Mouse (Mus musculus): ENCODE measurements at regions not wholly inside any gene's neighbourhood (a gene's known extent, or its start where the extent isn't known, plus 50 kb on each side); places are given as distances from the start of the nearest gene placed in this dataset.

DNA sequence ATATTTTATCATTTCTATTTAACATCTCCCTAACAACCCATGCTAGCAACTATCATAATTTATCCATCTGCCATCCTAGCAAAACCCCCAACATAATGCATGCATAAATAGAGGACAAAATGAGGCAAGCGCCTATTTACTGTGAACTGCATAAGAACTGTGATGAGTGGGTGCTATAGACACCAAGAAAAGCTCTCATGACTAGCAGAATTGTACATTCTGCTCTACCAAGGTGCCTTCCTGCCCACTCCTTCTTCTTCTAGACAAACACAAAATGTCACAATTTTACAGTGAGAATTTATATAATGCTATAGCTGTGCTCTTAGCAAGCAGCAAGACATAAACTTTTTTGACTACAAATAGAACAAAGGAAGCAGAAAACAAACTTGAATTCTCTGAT, 305.9 kb downstream of the Brinp1 start:
- no peak for DNase-seq (ENCODE audit: low read depth)
- TF ChIP-seq POLR2A (IDR thresholded peaks at IDR 0.05; ENCODE audit: borderline replicate concordance, extremely low read depth, insufficient read depth, insufficient read length, poor library complexity, severe bottlenecking) (no peak), CTCF (IDR thresholded peaks at IDR 0.05; ENCODE audit: borderline replicate concordance, extremely low read depth, insufficient read depth, insufficient read length) (no peak)

DNA sequence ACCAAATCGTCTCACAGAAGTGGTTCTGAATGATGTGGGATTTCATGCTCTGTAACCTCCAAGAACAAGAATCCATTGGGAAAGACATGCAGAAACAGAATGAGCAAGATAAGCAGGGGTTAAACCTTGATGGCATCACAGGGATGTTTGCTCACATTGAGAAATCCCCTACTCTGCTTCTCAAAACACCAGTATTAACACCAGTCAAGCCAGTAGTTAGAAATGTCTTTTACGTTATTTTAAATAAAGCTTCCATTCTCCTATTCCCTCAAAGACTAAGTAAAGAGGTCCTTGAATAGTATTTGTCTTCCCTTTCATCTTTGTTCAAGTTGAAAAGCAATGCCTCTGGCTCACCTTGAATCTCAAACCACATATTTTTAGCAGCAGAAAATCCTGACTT, 320.9 kb downstream of the Brinp1 start:
- DNase-seq (ENCODE audit: low read depth): no peak

GRCm38 (mm10) chr4:68624025-68624342, 330.2 kb downstream of the Brinp1 start:
- no peak for TF ChIP-seq POLR2A (IDR thresholded peaks at IDR 0.05; ENCODE audit: borderline replicate concordance, extremely low read depth, insufficient read depth, insufficient read length, poor library complexity, severe bottlenecking)
- TF ChIP-seq CTCF (IDR thresholded peaks at IDR 0.05; ENCODE audit: borderline replicate concordance, extremely low read depth, insufficient read depth, insufficient read length): no peak
- no peak for DNase-seq (ENCODE audit: low read depth)

More for the DNA sequence above, 320.9 kb downstream of the Brinp1 start:
- no peak for TF ChIP-seq POLR2A (IDR thresholded peaks at IDR 0.05; ENCODE audit: borderline replicate concordance, extremely low read depth, insufficient read depth, insufficient read length, poor library complexity, severe bottlenecking)
- no peak for TF ChIP-seq CTCF (IDR thresholded peaks at IDR 0.05; ENCODE audit: borderline replicate concordance, extremely low read depth, insufficient read depth, insufficient read length)

DNA sequence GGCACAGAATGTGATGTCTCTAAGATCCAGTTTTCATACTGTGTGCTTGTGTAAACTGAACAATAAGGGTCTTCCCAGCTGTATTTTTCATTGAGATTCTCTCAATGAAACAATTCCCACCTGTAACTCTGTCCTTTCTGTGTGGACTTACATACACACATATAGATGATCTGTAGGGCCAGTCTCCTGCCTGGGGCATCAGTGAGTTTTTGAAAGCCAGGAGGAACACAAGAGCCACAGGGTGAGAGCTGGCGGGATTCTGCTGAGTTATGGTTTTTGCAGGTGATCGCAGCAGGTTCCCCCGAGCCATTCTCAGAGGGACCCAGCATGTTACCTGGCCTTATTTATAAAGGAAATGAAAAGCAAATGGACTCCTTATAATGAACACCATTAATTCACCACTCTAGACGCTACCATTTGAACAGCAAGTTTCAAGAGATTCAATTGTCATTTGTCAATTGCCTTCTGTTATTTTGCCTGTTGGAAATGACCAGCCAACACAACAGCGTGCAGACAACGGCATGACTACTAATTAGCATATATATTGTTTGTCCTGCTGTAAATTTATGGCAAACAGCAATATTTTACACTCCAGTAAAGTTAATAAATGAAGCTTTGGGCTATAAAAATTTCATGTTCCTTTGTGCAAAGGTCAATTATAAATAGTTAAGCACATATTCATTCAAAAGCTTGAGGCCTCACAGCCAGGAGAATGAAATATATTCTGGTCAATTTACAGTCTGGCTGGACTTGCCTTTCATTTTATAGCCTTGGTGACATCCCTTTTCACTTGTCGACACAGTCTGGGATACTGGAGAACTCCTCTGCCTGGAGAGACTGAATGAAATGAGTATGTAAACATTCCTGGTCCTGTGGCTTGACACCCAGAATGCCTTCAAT, 330.8 kb downstream of the Brinp1 start:
- TF ChIP-seq POLR2A (IDR thresholded peaks at IDR 0.05; ENCODE audit: borderline replicate concordance, extremely low read depth, insufficient read depth, insufficient read length, poor library complexity, severe bottlenecking) (no peak), CTCF (IDR thresholded peaks at IDR 0.05; ENCODE audit: borderline replicate concordance, extremely low read depth, insufficient read depth, insufficient read length) (no peak)
- DNase-seq (ENCODE audit: low read depth): peak; percentile 12

DNA sequence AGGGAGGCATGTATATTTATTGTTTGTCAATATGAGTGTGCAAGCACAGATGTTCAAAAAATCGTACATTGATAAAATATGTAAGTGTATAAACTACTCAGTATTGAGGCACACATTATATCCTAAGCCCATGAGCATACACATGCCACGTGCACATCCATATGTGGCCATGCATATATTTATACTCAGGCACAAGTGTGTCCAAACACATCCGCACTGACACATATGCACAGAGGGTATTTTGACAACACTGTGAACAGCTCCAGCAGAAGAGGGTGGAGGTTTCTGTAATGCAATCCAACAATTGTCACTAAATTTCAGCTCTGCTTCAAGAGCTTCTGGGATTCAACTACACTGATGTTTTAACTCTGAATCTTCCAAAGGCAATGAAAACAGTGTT, 333.6 kb downstream of the Brinp1 start:
- no peak for TF ChIP-seq CTCF (IDR thresholded peaks at IDR 0.05; ENCODE audit: borderline replicate concordance, extremely low read depth, insufficient read depth, insufficient read length)
- DNase-seq (ENCODE audit: low read depth): peak; percentile 37

GRCm38 (mm10) chr4:68615706-68616397, 338.3 kb downstream of the Brinp1 start:
- DNase-seq (ENCODE audit: low read depth): no peak
- TF ChIP-seq CTCF (IDR thresholded peaks at IDR 0.05; ENCODE audit: borderline replicate concordance, extremely low read depth, insufficient read depth, insufficient read length) (no peak), POLR2A (IDR thresholded peaks at IDR 0.05; ENCODE audit: borderline replicate concordance, extremely low read depth, insufficient read depth, insufficient read length, poor library complexity, severe bottlenecking) (no peak)

- no peak for DNase-seq (ENCODE audit: low read depth)
- TF ChIP-seq POLR2A (IDR thresholded peaks at IDR 0.05; ENCODE audit: borderline replicate concordance, extremely low read depth, insufficient read depth, insufficient read length, poor library complexity, severe bottlenecking): no peak
- no peak for TF ChIP-seq CTCF (IDR thresholded peaks at IDR 0.05; ENCODE audit: borderline replicate concordance, extremely low read depth, insufficient read depth, insufficient read length)
Measured at GRCm38 (mm10) chr4:68612263-68613012, 341.8 kb downstream of the Brinp1 start.

DNA sequence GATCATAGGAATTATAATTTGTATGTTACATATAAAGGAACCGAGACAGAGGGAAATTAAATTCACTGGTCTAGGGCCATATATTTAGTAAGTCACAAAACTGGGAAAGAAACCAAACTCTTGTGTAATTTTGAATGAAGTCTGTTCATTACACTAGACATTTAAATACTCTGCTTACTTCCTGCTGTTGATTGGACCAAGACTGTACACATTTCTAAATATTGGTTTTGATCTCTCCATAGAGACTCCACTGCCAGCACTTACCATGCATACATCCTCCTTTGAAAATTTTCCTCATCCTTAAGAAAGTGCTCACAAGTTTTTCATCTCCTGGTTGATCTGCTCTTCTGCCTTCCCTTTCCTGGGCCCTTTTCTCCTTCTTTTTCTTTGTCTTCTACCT, 358.9 kb downstream of the Brinp1 start:
- no peak for DNase-seq (ENCODE audit: low read depth)
- TF ChIP-seq CTCF (IDR thresholded peaks at IDR 0.05; ENCODE audit: borderline replicate concordance, extremely low read depth, insufficient read depth, insufficient read length) (no peak), POLR2A (IDR thresholded peaks at IDR 0.05; ENCODE audit: borderline replicate concordance, extremely low read depth, insufficient read depth, insufficient read length, poor library complexity, severe bottlenecking) (no peak)

- TF ChIP-seq CTCF (IDR thresholded peaks at IDR 0.05; ENCODE audit: borderline replicate concordance, extremely low read depth, insufficient read depth, insufficient read length): no peak
- TF ChIP-seq POLR2A (IDR thresholded peaks at IDR 0.05; ENCODE audit: borderline replicate concordance, extremely low read depth, insufficient read depth, insufficient read length, poor library complexity, severe bottlenecking): no peak
- peak; percentile 6 for DNase-seq (ENCODE audit: low read depth)
Measured at GRCm38 (mm10) chr4:68575375-68575774, 378.8 kb downstream of the Brinp1 start.

GRCm38 (mm10) chr4:68574610-68575167, 379.5 kb downstream of the Brinp1 start:
- DNase-seq (ENCODE audit: low read depth): peak; percentile 68

GRCm38 (mm10) chr4:68573333-68573732, 380.9 kb downstream of the Brinp1 start:
- DNase-seq (ENCODE audit: low read depth): no peak
- TF ChIP-seq POLR2A (IDR thresholded peaks at IDR 0.05; ENCODE audit: borderline replicate concordance, extremely low read depth, insufficient read depth, insufficient read length, poor library complexity, severe bottlenecking) (no peak), CTCF (IDR thresholded peaks at IDR 0.05; ENCODE audit: borderline replicate concordance, extremely low read depth, insufficient read depth, insufficient read length) (no peak)

More at GRCm38 (mm10) chr4:68574610-68575167, 379.5 kb downstream of the Brinp1 start:
- TF ChIP-seq POLR2A (IDR thresholded peaks at IDR 0.05; ENCODE audit: borderline replicate concordance, extremely low read depth, insufficient read depth, insufficient read length, poor library complexity, severe bottlenecking) (no peak), CTCF (IDR thresholded peaks at IDR 0.05; ENCODE audit: borderline replicate concordance, extremely low read depth, insufficient read depth, insufficient read length) (no peak)
